Mouse (Mus musculus) intestine, embryonic 16.5 days (tissue): ENCODE measurements around the gene Tmem26. TPM values are rescaled to one million over a fixed set of nuclear protein-coding genes. Genes with fewer than 3 reads are reported as not detected.

ENCODE experiments used
- polyA plus RNA-seq: library from polyadenylated mRNA; unstranded; fragments of >200 nt; fragmentation: Nextera tagmentation; extraction: Ambion mirVana; gene quantifications from 2 replicates; pipeline ENCODE4 v1.2.1, GENCODE M21; 2015

The Tmem26 gene
- polyA plus RNA-seq, 1 experiment from 2014 or later: 7.6 TPM

Other genes starting within 250 kb of the Tmem26 start
- 8.4 and 9.0 TPM in 2 replicates for gene Cabcoco1, start 181.8 kb upstream of the Tmem26 start, polyA plus RNA-seq